In the genomic region with DNA sequence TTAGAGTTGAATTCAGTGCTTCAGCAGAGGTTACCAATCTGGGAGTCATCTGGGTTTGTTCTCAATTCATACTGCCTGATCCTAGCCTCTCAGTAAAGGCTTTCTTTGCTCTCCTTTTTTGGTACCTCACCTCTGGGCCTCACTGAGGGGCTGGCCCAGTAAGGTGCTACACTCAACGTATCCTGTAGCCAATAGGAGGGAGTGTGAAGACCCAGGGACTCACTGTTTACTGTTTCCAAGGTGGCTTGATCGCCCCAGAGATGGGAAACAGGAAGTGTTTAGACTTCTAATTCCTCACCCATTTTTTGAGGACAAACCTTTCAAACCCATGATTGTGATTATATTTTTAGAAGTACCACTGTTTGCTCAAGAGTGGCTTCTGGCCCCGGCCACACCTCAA, we compare ENCODE assay signal across 10 mouse cellular contexts. TPM values are rescaled to one million over a fixed set of nuclear protein-coding genes. Genes with fewer than 3 reads are reported as not detected.
A peak's percentile ranks its signal among the peaks of the same experiment; 100 is the strongest.
DNase-seq lines count a peak whose midpoint lies in the region; ATAC-seq and TF ChIP-seq lines count a peak whose summit lies in the region.
"Had no signal": no experiment of that assay in that cellular context is flagged by ENCODE, and none has a peak within 500 bp of the region (broad histone marks: within the 10 kb centered on the region; RNA-seq: fewer than 3 reads in every experiment).

No protein-coding gene starts in this region.

- no peak overlapping the region for H3K4me3 ChIP-seq in forebrain, postnatal 0 days (ENCODE audit: low read depth, low read length)
- no peak overlapping the region for H3K4me3 ChIP-seq in forebrain, embryonic 14.5 days (ENCODE audit: low read depth, low read length)
- H3K4me3 ChIP-seq in neural tube, embryonic 13.5 days = no peak overlapping the region
- peak overlapping the region; percentile 42 to 53 for H3K4me3 ChIP-seq in liver, embryonic 14.5 days (ENCODE audit: insufficient read depth in 1 of 2, low read depth in 2 of 2, low read length in 2 of 2)

- H3K36me3 ChIP-seq in forebrain, postnatal 0 days (ENCODE audit: insufficient read depth) = no peaks in the 10 kb centered on the region
- no peaks in the 10 kb centered on the region for H3K36me3 ChIP-seq in forebrain, embryonic 14.5 days (ENCODE audit: control insufficient read depth, insufficient read depth, low read length)
- H3K36me3 ChIP-seq in neural tube, embryonic 13.5 days = no peaks in the 10 kb centered on the region
- H3K36me3 ChIP-seq in liver, embryonic 14.5 days (replicated peaks; ENCODE audit: control insufficient read depth, insufficient read depth, low read depth) = no peaks in the 10 kb centered on the region

- no peak for TF ChIP-seq EP300 in liver, embryonic 14.5 days (IDR thresholded peaks at IDR 0.05; ENCODE audit: low read depth)

- H3K27me3 ChIP-seq in forebrain, postnatal 0 days (ENCODE audit: insufficient read depth, low read length) = no peaks in the 10 kb centered on the region
- no peaks in the 10 kb centered on the region for H3K27me3 ChIP-seq in forebrain, embryonic 14.5 days (replicated peaks; ENCODE audit: control insufficient read depth, insufficient read depth, low read length)
- no peaks in the 10 kb centered on the region for H3K27me3 ChIP-seq in neural tube, embryonic 13.5 days
- H3K27me3 ChIP-seq in liver, embryonic 14.5 days (ENCODE audit: control insufficient read depth, insufficient read depth, low read length) = no peaks in the 10 kb centered on the region
- H3K27me3 ChIP-seq: Patski had no signal

- WGBS in forebrain, postnatal 0 days = 56% methylated on average over 3 of the region's 3 CpGs
- 68% methylated on average over 3 of the region's 3 CpGs for WGBS in forebrain, embryonic 14.5 days
- 55% methylated on average over 3 of the region's 3 CpGs for WGBS in neural tube, embryonic 13.5 days
- 26% methylated on average over 3 of the region's 3 CpGs for WGBS in liver, embryonic 14.5 days (ENCODE audit: insufficient replicate concordance)

- no peak for DNase-seq in forebrain, postnatal 0 days
- no peak for DNase-seq in forebrain, embryonic 14.5 days (ENCODE audit: low spot score)
- no peak for DNase-seq in neural tube, embryonic 10.5 days (ENCODE audit: extremely low spot score, low spot score)
- no peak for DNase-seq in liver, embryonic 14.5 days (ENCODE audit: low read depth in 3 of 3, low spot score in 3 of 3)
- no peak for DNase-seq in adrenal gland, postnatal 4 days (ENCODE audit: low spot score in 2 of 2)
- no peak for DNase-seq in left cerebral cortex, postnatal 25 days (ENCODE audit: low spot score in 2 of 2)

- H3K9ac ChIP-seq in forebrain, postnatal 0 days = no peak overlapping the region
- no peak overlapping the region for H3K9ac ChIP-seq in forebrain, embryonic 14.5 days (ENCODE audit: low read length)
- H3K9ac ChIP-seq in neural tube, embryonic 13.5 days = no peak overlapping the region
- peak overlapping the region; percentile 84 for H3K9ac ChIP-seq in liver, embryonic 14.5 days (replicated peaks)

- TF ChIP-seq CTCF in forebrain, postnatal 0 days (IDR thresholded peaks at IDR 0.05; ENCODE audit: low read depth) = no peak
- no peak for TF ChIP-seq CTCF in liver, embryonic 14.5 days (IDR thresholded peaks at IDR 0.05; ENCODE audit: low read depth)

- H3K9me3 ChIP-seq in forebrain, postnatal 0 days (ENCODE audit: low read length) = no peaks in the 10 kb centered on the region
- H3K9me3 ChIP-seq in forebrain, embryonic 14.5 days (replicated peaks; ENCODE audit: control insufficient read depth, low read length) = no peaks in the 10 kb centered on the region
- H3K9me3 ChIP-seq in neural tube, embryonic 13.5 days = no peaks in the 10 kb centered on the region
- no peaks in the 10 kb centered on the region for H3K9me3 ChIP-seq in liver, embryonic 14.5 days (ENCODE audit: control insufficient read depth, low read length)

- H3K4me2 ChIP-seq in forebrain, postnatal 0 days (ENCODE audit: low read depth) = no peak overlapping the region
- H3K4me2 ChIP-seq in forebrain, embryonic 14.5 days (ENCODE audit: low read length) = no peak overlapping the region
- no peak overlapping the region for H3K4me2 ChIP-seq in neural tube, embryonic 13.5 days
- H3K4me2 ChIP-seq in liver, embryonic 14.5 days (ENCODE audit: low read depth) = peak overlapping the region; percentile 77

- intact Hi-C loops in left cerebral cortex, postnatal 25 days (cut with DNase I) = no loop called here

- H3K4me1 ChIP-seq in forebrain, postnatal 0 days (ENCODE audit: insufficient read depth) = no peaks in the 10 kb centered on the region
- H3K4me1 ChIP-seq in forebrain, embryonic 14.5 days (ENCODE audit: control insufficient read depth, insufficient read depth, low read length) = peaks cover 14% of the 10 kb centered on the region
- peaks cover 24% of the 10 kb centered on the region for H3K4me1 ChIP-seq in neural tube, embryonic 13.5 days (replicated peaks)
- H3K4me1 ChIP-seq in liver, embryonic 14.5 days (replicated peaks; ENCODE audit: control insufficient read depth in 2 of 2, insufficient read depth in 2 of 2, low read length in 1 of 2) = peaks cover 81 to 90% of the 10 kb centered on the region in 2 experiments

- peak overlapping the region; percentile 71 for H3K27ac ChIP-seq in forebrain, postnatal 0 days (ENCODE audit: low read depth, low read length)
- no peak overlapping the region for H3K27ac ChIP-seq in forebrain, embryonic 14.5 days (ENCODE audit: low read depth, low read length)
- 0 out of 2 replicates have a peak overlapping the region, but pooled peaks have one; percentile 39 for H3K27ac ChIP-seq in neural tube, embryonic 13.5 days (replicated peaks)
- peak overlapping the region; percentile 99 for H3K27ac ChIP-seq in liver, embryonic 14.5 days
- H3K27ac ChIP-seq: macrophage had no signal

- no peak for ATAC-seq in forebrain, postnatal 0 days
- no peak for ATAC-seq in forebrain, embryonic 14.5 days
- ATAC-seq in neural tube, embryonic 13.5 days (ENCODE audit: low read depth) = no peak
- ATAC-seq in liver, embryonic 14.5 days (ENCODE audit: insufficient read depth) = peak; percentile 66
- ATAC-seq in frontal cortex, adult (ENCODE audit: low TSS enrichment) = no peak
- ATAC-seq: Patski had no signal

RNA-seq across cellular contexts. Expression of gene Pcx, which starts 48.7 kb away (rescaled TPM):
- 35.9 and 40.7 TPM in 2 replicates for total RNA-seq in forebrain, postnatal 0 days (2014; rRNA removed)
- 28.9 and 34.5 TPM in 2 replicates for polyA plus RNA-seq in forebrain, postnatal 0 days (2015; fragmentation: Nextera tagmentation; extraction: Ambion mirVana)
- polyA plus RNA-seq in forebrain, embryonic 14.5 days (2014; fragmentation: Nextera tagmentation; extraction: Ambion mirVana) = 14.8 and 19.2 TPM in 2 replicates
- polyA plus RNA-seq in neural tube, embryonic 13.5 days (2015; fragmentation: Nextera tagmentation; extraction: Ambion mirVana) = 21.0 and 21.9 TPM in 2 replicates
- polyA plus RNA-seq in liver, embryonic 14.5 days (2012; rRNA removed) = 14.7 and 16.4 TPM in 2 replicates
- 25.6 and 29.1 TPM in 2 replicates for polyA plus RNA-seq in liver, embryonic 14.5 days (2014; fragmentation: Nextera tagmentation; extraction: Ambion mirVana)
- 100 to 1,000 TPM; 215 to 218 TPM for total RNA-seq in adrenal gland, postnatal 4 days (2021)
- total RNA-seq in left cerebral cortex, postnatal 25 days (2021) = 10 to 100 TPM; 56.9 to 66.3 TPM

RNA-seq across cellular contexts. Expression of gene Lrfn4, which starts 56.5 kb away (rescaled TPM):
- total RNA-seq in forebrain, postnatal 0 days (2014; rRNA removed) = 112 and 127 TPM in 2 replicates
- 17.1 and 17.2 TPM in 2 replicates for polyA plus RNA-seq in forebrain, postnatal 0 days (2015; fragmentation: Nextera tagmentation; extraction: Ambion mirVana)
- 12.2 and 12.6 TPM in 2 replicates for polyA plus RNA-seq in forebrain, embryonic 14.5 days (2014; fragmentation: Nextera tagmentation; extraction: Ambion mirVana)
- 10.5 and 10.9 TPM in 2 replicates for polyA plus RNA-seq in neural tube, embryonic 13.5 days (2015; fragmentation: Nextera tagmentation; extraction: Ambion mirVana)
- polyA plus RNA-seq in liver, embryonic 14.5 days (2012; rRNA removed) = 2.1 and 2.6 TPM in 2 replicates
- 0.42 and 0.64 TPM in 2 replicates for polyA plus RNA-seq in liver, embryonic 14.5 days (2014; fragmentation: Nextera tagmentation; extraction: Ambion mirVana)
- 10 to 100 TPM; 15.8 to 20.0 TPM for total RNA-seq in adrenal gland, postnatal 4 days (2021)
- 10 to 100 TPM; 47.2 to 47.3 TPM for total RNA-seq in left cerebral cortex, postnatal 25 days (2021)

Comparison
In these comparisons a context has a peak if more than half of its experiments do, and no peak if none do; other contexts are left out.
1. H3K4me3 ChIP-seq: peak in liver, embryonic 14.5 days (2 of 2); none in forebrain, postnatal 0 days (single experiment), forebrain, embryonic 14.5 days (single experiment) and neural tube, embryonic 13.5 days (single experiment).